Mouse (Mus musculus): ENCODE data around the gene Atp8b3. TPM values are rescaled to one million over a fixed set of nuclear protein-coding genes. Genes with fewer than 3 reads are reported as not detected.

The Atp8b3 gene
- total RNA-seq, 2 experiments from 2014 or later: 0.21 TPM

- no peak for DNase-seq (ENCODE audit: low spot score in 2 of 2)
These were observed 30.7 kb upstream of the Atp8b3 start for GRCm38 (mm10) chr10:80569664-80570066.

- no peak for DNase-seq (ENCODE audit: low spot score in 2 of 2)
These were observed 30.0 kb upstream of the Atp8b3 start for GRCm38 (mm10) chr10:80568876-80569275.

GRCm38 (mm10) chr10:80566375-80567092 lies 27.6 kb upstream of the Atp8b3 start:
- DNase-seq (ENCODE audit: low spot score in 2 of 2): peak; percentile 89 to 91

- DNase-seq (ENCODE audit: low spot score in 2 of 2): peak; percentile 95 to 97
These were observed 22.4 kb upstream of the Atp8b3 start, which contains the start of gene Rexo1 for GRCm38 (mm10) chr10:80561116-80561944. Gene Rexo1 (minus strand): TSS chr10:80561560.

GRCm38 (mm10) chr10:80560621-80561020 lies 21.7 kb upstream of the Atp8b3 start:
- no peak for DNase-seq (ENCODE audit: low spot score in 2 of 2)

DNA sequence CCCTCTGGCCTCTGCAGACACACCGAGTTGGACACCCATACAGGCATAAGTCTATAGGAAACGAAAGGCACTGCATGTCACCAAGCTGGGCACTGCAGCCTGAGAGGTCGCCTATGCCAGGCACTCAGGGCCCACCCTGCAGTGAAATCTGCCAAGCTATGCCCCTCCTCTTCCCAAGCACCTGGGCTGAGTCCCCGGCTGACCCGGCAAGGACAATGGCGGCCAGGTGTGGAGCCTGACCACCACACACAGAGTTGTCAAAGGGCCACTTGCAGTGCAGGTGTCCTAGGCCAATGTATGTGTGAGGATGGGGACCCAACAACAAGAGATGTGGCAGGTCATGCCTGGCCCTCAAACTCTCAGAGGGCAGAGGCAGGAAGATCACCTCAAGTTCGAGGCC lies 20.5 kb upstream of the Atp8b3 start:
- no peak for DNase-seq (ENCODE audit: low spot score in 2 of 2)

DNA sequence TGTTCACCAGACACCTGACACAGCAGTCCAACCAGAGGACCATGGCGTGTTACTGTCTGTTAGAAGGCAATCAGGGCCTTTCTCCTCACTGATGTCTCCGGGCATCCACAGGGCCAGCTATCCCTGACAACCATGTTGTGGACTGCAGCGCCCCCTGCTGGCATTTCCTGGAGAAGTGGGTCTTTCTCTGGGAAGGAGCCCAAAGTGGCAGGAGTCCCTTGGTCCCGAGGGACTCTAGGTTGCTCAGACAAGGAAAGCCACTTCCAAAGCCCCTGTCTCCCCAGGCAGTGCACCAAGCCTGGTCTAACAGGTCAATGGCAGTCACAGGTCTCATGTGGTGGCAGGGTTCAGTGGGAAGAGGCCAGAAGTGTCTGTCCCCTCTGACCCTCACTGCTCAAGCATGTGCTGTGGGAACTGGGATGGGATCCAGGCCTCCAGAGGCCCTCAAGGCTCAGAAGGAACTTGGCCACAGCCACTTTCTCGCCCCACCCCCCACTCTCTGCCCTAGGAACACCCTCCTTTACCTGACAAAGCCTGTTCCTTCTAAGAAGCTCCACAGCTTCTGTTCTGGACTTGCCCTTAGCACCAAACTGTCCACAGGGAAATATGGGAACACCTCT lies 18.5 kb upstream of the Atp8b3 start:
- peak; percentile 69 to 81 for DNase-seq (ENCODE audit: low spot score in 2 of 2)

GRCm38 (mm10) chr10:80553997-80554396 lies 15.1 kb upstream of the Atp8b3 start:
- DNase-seq (ENCODE audit: low spot score in 2 of 2): no peak

DNA sequence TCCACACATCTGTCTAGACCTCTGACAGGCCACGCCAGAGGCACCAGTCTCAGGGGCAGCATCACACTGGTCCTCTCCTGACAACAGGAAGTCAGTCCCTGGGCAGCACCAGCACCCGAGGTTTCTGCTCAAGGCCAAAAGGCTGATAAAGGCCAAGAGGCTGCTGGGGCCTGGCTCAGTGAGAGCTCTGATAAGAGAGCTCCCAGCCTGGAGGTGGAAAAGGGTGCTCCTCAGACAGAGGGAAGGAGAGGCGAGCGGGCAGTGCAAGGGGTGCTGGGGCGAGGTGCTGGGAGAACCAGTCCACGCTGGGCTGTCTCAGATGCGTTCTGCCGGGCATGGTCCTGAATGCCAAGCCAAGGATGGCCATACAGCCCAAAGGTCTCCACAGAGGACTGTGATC lies 14.7 kb upstream of the Atp8b3 start:
- no peak for DNase-seq (ENCODE audit: low spot score in 2 of 2)

DNA sequence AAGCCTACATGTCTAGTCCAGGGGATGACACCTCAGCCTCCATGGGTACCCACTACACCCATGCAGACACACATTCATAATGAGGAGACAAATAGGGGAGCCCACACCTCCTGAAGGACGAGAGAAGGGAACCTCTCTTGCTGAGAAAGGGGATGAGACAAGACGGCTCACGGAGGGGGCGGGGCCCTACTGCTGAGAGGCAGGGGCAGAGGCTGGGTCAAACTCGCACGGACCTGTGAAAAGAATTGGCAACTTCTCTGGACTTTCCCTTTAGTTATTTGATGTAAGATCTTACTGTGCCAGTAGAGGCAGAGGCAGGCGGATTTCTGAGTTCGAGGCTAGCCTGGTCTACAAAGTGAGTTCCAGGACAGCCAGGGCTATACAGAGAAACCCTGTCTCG lies 13.4 kb upstream of the Atp8b3 start:
- no peak for DNase-seq (ENCODE audit: low spot score in 2 of 2)

- DNase-seq (ENCODE audit: low spot score in 2 of 2): no peak
These were observed 10.4 kb upstream of the Atp8b3 start for GRCm38 (mm10) chr10:80549279-80549678.

DNA sequence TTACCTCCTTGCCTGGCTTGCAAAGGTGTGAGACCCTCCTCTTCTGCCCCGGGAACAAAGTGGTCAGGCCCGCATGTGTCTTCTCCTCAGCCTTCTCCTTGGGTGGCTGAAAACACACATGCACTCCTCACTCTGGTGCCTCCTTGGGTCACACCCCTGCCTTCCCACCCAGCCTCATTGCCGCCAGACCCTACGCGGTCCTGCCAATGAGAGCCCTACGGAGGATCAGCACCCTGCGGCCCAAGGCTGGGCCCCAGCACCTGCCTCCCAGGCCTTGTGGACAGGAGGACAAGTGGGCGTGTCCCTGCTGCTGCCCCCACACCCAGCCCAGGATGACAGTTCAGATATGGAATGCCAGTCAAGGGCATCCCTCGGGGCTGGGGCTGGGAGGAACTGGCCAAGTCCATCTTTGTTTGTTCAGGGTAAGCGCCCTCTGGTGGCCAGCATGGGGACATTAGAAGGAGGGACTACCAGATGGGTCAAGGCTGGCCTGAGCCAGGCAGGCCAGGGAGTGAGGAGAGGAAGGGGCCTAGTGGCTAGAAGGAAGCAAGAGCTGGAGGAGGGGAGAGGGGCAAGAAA lies 9.6 kb upstream of the Atp8b3 start:
- no peak for DNase-seq (ENCODE audit: low spot score in 2 of 2)

GRCm38 (mm10) chr10:80547539-80547938 lies 8.6 kb upstream of the Atp8b3 start:
- DNase-seq (ENCODE audit: low spot score in 2 of 2): no peak

DNA sequence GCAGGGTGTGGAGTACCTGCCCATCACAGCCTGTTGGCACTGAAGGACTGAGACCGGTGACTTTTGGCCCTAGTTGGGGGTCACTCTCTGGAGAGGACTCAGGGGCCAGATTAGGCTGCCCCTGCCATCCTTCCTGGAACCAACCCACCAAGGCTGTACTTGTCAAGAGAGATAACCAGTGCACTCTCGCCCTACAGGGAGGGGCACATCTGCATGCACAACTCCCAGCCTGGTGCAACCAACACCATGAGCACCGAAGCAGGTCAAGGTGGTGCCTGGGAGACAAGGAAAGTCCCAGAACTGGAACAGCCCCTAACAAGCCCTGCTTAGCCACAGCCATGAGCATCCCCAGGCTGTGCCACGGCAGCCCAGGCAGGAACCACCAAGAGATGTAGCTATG lies 8.0 kb upstream of the Atp8b3 start:
- DNase-seq (ENCODE audit: low spot score in 2 of 2): no peak

DNA sequence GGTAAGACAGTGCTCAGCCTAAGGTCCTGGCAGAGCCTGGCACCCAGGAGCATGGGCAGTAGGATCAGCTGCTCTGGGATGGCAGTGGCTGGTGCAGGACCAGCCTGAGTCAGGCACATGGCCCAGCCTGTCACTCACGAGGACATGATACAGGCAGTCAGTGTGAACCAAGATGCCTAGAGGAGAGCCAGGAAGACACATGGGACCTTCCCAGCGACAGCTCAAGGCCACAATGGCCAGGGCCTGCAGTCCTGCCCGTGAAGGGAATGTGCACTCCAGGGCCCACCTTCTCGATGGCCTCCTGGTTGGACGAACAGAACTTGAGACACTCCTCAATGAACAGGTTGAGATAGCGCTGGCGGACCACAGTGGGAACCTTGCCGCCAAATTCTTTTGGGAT lies 6.7 kb upstream of the Atp8b3 start:
- DNase-seq (ENCODE audit: low spot score in 2 of 2): no peak

DNA sequence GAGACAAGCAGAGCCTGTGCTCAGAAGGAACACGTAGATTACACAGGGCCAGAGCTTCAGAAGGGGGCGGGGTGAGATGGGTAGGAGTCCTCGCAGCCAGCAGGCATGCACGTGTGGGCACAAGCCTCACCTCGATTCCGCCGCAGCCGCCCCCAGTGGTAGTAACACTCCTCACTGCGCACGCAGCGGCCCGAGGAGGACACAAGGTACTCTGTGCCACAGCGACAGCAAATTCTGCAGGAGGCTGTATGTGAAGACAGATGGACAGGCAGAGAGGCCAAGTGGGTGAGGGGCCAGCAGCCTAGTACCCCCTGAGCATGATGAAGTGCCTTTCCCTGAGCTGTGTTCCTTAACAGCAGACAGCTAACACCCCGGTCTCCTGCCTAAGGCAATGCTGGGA lies 4.9 kb upstream of the Atp8b3 start:
- no peak for DNase-seq (ENCODE audit: low spot score in 2 of 2)

GRCm38 (mm10) chr10:80539493-80539892 lies 569 bp upstream of the Atp8b3 start:
- DNase-seq (ENCODE audit: low spot score in 2 of 2): no peak

DNA sequence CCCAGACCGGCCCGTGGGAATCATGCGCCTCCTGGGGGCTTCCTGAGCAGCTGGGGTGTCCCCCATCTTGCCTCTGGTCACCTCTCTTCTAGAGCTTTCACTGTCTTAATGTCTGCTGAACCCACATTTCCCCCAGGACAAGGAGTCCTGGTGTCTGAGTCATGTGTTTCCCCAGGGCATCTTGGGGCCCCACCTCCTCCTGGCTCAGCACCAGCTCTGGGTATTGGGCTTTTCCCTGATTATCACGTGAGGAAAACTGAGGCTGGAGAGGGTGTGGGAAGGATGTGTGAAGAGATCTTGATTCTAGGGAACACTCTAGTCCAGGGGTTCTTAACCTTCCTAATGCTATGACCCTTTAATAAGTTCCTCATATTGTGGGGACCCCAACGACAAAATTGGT lies 744 bp downstream of the Atp8b3 start:
- DNase-seq (ENCODE audit: low spot score in 2 of 2): no peak

- no peak for DNase-seq (ENCODE audit: low spot score in 2 of 2)
These were observed 3.2 kb downstream of the Atp8b3 start for GRCm38 (mm10) chr10:80535711-80536110.

- no peak for DNase-seq (ENCODE audit: low spot score in 2 of 2)
These were observed 3.9 kb downstream of the Atp8b3 start for GRCm38 (mm10) chr10:80535071-80535470.

- DNase-seq (ENCODE audit: low spot score in 2 of 2): no peak
These were observed 5.2 kb downstream of the Atp8b3 start for GRCm38 (mm10) chr10:80533704-80534103.

DNA sequence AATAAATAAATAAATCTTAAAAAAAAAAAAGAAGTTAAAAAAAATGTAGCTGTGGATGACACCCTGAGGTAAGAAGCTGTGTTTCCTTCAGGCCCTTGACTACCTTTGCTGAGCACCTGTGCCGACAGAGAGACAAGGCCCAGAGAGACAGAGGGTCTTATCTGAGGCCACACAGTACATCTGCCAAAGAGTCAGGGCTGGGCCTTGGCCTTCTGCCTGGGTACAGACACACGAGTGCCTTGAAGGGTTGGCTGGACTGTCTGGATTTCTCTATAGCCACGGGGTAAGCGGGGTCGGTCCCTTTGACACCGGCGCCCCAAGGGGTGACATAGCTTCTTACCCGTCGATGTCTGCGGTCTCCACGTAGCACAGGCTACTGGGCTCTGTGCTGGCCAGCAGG lies 6.1 kb downstream of the Atp8b3 start:
- no peak for DNase-seq (ENCODE audit: low spot score in 2 of 2)
